Mouse (Mus musculus): ENCODE results near the gene Qser1.

DNA sequence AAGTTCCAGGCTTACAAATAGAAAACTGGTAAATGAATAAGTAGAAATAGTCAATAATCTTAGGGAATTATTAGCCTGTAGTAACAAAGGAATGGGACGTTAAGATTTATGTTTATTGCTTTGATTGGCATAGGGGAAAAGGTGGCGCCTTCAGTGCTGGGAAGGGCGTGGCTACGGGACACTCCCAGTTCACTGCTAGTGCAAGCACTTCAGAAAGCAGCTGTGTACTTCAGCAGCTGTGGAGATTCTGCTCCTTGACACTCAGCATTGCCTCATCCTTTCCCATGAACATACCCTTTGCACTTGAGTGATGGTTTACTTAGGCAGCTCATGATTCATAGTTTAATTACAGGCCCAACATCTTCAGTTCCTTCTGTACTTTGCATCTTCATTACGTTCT lies 42.5 kb upstream of the Qser1 start:
- TF ChIP-seq CTCF (IDR thresholded peaks at IDR 0.05) (no peak), POLR2A (IDR thresholded peaks at IDR 0.05; ENCODE audit: insufficient read depth, low read depth, low read length) (no peak)

Measured in heart, adult 2 months (tissue).